Mouse (Mus musculus): Measurements from ENCODE around the gene Zfp553. TPM values are rescaled to one million over a fixed set of nuclear protein-coding genes. Genes with fewer than 3 reads are reported as not detected.

Zfp553 gene
- polyA plus RNA-seq, 1 experiment = 11.4 TPM

DNA sequence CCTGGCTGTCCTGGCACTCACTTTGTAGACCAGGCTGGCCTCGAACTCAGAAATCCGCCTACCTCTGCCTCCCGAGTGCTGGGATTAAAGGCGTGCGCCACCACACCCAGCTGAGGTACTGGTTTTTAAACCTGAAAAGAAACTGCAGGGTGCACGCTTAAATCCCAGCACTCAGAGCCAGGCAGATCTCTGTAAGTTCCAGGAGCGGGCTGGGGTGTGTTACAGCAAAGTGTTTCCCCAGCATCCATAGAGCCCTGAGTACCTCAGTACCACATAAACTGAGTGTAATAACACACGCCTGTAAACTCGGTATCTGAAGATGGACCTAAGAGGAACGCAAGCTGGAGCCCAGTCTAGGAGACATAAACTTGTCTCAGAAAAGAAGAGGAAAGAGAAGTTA lies 45.5 kb upstream of the Zfp553 start:
- H3K36me3 ChIP-seq (ENCODE audit: control insufficient read depth, insufficient read depth) = peaks cover 7% of the 10 kb centered on the region
- no peak overlapping the region for H3K4me3 ChIP-seq
- H3ac ChIP-seq (ENCODE audit: control insufficient read depth, insufficient read length) = no peak overlapping the region
- H3K4me2 ChIP-seq (ENCODE audit: low read depth) = no peak overlapping the region
- no peaks in the 10 kb centered on the region for H3K79me2 ChIP-seq (ENCODE audit: control insufficient read depth, insufficient read depth)
- no peak for TF ChIP-seq POLR2A (IDR thresholded peaks at IDR 0.05; ENCODE audit: insufficient read length, low read depth)
- no peak for TF ChIP-seq SRF (IDR thresholded peaks at IDR 0.05; ENCODE audit: control insufficient read depth, insufficient read length, low read depth)
- TF ChIP-seq CEBPB (IDR thresholded peaks at IDR 0.05; ENCODE audit: insufficient read depth, poor library complexity, severe bottlenecking) = no peak
- no peak for TF ChIP-seq MAX (IDR thresholded peaks at IDR 0.05; ENCODE audit: low read depth)
- no peak for TF ChIP-seq POLR2AphosphoS2 (IDR thresholded peaks at IDR 0.05; ENCODE audit: insufficient read length, low read depth)
- no peak for TF ChIP-seq TCF12 (IDR thresholded peaks at IDR 0.05; ENCODE audit: insufficient read depth, poor library complexity, severe bottlenecking)
- no peak for TF ChIP-seq E2F4 (IDR thresholded peaks at IDR 0.05; ENCODE audit: insufficient read depth)
- TF ChIP-seq USF1 (IDR thresholded peaks at IDR 0.05; ENCODE audit: low read depth) = no peak
- TF ChIP-seq MYOD1 (IDR thresholded peaks at IDR 0.05; ENCODE audit: control insufficient read depth in 1 of 3, insufficient read length in 2 of 3, low read depth in 2 of 3) = no peak
- TF ChIP-seq MYOG (IDR thresholded peaks at IDR 0.05; ENCODE audit: control insufficient read depth in 1 of 3, insufficient read depth in 1 of 3, insufficient read length in 2 of 3, low read depth in 2 of 3) = no peak
- TF ChIP-seq TCF3 (IDR thresholded peaks at IDR 0.05; ENCODE audit: insufficient read length, low read depth) = no peak
- no peak for TF ChIP-seq REST (IDR thresholded peaks at IDR 0.05; ENCODE audit: insufficient read depth, insufficient read length)
- no peaks in the 10 kb centered on the region for H3K27me3 ChIP-seq (ENCODE audit: control insufficient read depth, insufficient read depth, insufficient read length)

DNA sequence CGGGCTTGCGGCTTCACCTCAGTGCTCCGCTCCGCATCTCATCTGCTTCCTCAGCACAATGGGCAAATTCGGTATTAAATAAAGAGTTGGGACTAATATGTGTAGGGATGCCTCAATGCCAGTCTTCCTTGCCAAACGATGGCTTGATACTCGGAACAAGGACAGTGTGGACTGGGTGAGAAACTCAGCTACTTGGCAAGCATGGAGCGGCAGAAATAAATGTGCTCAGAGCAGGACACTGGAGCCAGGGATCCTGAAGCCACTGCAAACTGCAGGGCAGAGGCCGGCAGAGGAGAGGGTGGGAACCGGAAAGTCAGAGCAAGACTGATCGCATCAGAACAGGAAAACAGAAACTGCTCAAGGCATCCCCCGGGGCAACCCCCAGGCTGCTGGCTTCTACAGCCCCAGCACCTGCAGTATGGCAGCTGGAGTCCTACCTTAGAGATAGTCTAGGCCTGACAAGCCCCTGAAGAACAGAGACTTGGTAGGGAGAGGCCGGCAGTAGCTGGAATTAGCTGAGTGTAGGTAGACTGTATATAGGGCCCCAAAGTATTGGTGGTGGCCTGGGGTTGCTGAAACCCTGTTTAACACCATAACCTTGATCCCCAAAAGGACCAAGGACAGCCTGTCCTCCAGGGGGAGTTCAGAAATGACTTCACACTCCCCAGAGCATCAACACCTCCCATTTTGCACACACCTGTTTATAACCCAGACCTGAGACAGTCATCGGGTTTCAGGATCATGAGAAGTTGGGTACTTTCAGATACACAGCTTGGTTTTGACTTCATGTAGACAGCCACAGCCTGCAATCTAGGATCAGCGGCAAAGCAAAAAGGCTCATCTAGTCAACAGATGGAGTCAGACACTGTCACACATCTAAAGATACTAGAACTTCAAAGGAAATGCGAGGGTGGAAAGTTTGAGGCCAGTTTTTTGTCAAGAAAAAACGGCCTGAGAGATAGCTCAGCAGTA lies 44.3 kb upstream of the Zfp553 start:
- Histone ChIP-seq H3K27me3 (ENCODE audit: control insufficient read depth, insufficient read depth, insufficient read length) (no peaks in the 10 kb centered on the region), H3K79me2 (ENCODE audit: control insufficient read depth, insufficient read depth) (no peaks in the 10 kb centered on the region), H3ac (ENCODE audit: control insufficient read depth, insufficient read length) (no peak overlapping the region), H3K36me3 (ENCODE audit: control insufficient read depth, insufficient read depth) (peaks cover 15% of the 10 kb centered on the region), H3K4me2 (ENCODE audit: low read depth) (no peak overlapping the region), H3K4me3 (no peak overlapping the region)
- TF ChIP-seq TCF3 (IDR thresholded peaks at IDR 0.05; ENCODE audit: insufficient read length, low read depth) = no peak
- TF ChIP-seq TCF12 (IDR thresholded peaks at IDR 0.05; ENCODE audit: insufficient read depth, poor library complexity, severe bottlenecking) = no peak
- no peak for TF ChIP-seq MYOD1 (IDR thresholded peaks at IDR 0.05; ENCODE audit: control insufficient read depth in 1 of 3, insufficient read length in 2 of 3, low read depth in 2 of 3)
- no peak for TF ChIP-seq POLR2A (IDR thresholded peaks at IDR 0.05; ENCODE audit: insufficient read length, low read depth)
- TF ChIP-seq USF1 (IDR thresholded peaks at IDR 0.05; ENCODE audit: low read depth) = no peak
- TF ChIP-seq E2F4 (IDR thresholded peaks at IDR 0.05; ENCODE audit: insufficient read depth) = no peak

DNA sequence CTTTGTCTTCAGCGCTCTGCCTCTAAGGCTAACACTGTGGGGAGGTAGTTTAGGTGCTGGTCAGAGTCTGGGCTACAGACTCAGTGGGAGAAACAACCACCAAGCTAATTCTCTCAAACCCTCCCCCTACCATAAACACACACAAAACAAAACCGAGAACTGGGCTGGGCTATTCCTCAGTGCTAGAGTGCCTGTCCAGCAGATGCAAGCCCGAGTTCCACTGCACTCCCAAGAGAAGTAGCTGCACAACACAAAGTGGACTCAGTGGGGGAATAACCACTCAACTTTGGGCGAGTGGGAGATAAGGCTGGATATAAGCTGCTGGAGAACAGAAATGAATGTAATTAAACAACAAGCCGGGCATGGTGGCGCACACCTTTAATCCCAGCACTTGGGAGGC lies 42.2 kb upstream of the Zfp553 start:
- Histone ChIP-seq H3K4me3 (no peak overlapping the region), H3K79me2 (ENCODE audit: control insufficient read depth, insufficient read depth) (peaks cover 10% of the 10 kb centered on the region), H3K36me3 (ENCODE audit: control insufficient read depth, insufficient read depth) (peaks cover 20% of the 10 kb centered on the region), H3ac (ENCODE audit: control insufficient read depth, insufficient read length) (no peak overlapping the region), H3K27me3 (ENCODE audit: control insufficient read depth, insufficient read depth, insufficient read length) (no peaks in the 10 kb centered on the region), H3K4me2 (ENCODE audit: low read depth) (no peak overlapping the region)
- TF ChIP-seq USF1 (IDR thresholded peaks at IDR 0.05; ENCODE audit: low read depth) (no peak), CEBPB (IDR thresholded peaks at IDR 0.05; ENCODE audit: insufficient read depth, poor library complexity, severe bottlenecking) (no peak), MYOD1 (IDR thresholded peaks at IDR 0.05; ENCODE audit: control insufficient read depth in 1 of 3, insufficient read length in 2 of 3, low read depth in 2 of 3) (no peak), MAX (IDR thresholded peaks at IDR 0.05; ENCODE audit: low read depth) (no peak), POLR2AphosphoS2 (IDR thresholded peaks at IDR 0.05; ENCODE audit: insufficient read length, low read depth) (no peak), TCF12 (IDR thresholded peaks at IDR 0.05; ENCODE audit: insufficient read depth, poor library complexity, severe bottlenecking) (no peak), SRF (IDR thresholded peaks at IDR 0.05; ENCODE audit: control insufficient read depth, insufficient read length, low read depth) (no peak), REST (IDR thresholded peaks at IDR 0.05; ENCODE audit: insufficient read depth, insufficient read length) (no peak), MYOG (IDR thresholded peaks at IDR 0.05; ENCODE audit: control insufficient read depth in 1 of 3, insufficient read depth in 1 of 3, insufficient read length in 2 of 3, low read depth in 2 of 3) (no peak)

DNA sequence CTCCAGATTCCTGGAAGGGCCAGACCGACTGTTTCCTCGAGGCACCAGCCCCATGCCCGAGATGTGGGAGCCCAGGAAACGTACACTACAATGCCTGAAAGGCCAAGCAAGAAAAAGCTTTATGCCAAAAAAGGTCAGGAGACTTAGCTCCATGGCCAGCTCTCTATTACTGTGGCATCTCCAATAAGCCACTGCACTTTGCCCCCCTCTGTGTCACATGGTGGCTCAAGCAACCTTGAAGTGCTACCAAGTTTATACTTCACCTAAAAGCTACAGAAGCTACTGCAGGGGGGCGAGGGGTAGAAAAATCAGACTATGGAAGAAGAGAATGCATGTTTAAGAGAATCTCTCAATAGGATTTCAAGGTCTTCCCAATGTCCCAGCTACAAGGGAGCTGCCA lies 39.9 kb upstream of the Zfp553 start:
- Histone ChIP-seq H3ac (ENCODE audit: control insufficient read depth, insufficient read length) (no peak overlapping the region), H3K79me2 (ENCODE audit: control insufficient read depth, insufficient read depth) (peaks cover 10% of the 10 kb centered on the region), H3K4me2 (ENCODE audit: low read depth) (no peak overlapping the region), H3K4me3 (no peak overlapping the region), H3K27me3 (ENCODE audit: control insufficient read depth, insufficient read depth, insufficient read length) (no peaks in the 10 kb centered on the region), H3K36me3 (ENCODE audit: control insufficient read depth, insufficient read depth) (peaks cover 24% of the 10 kb centered on the region)
- TF ChIP-seq MYOD1 (IDR thresholded peaks at IDR 0.05; ENCODE audit: control insufficient read depth in 1 of 3, insufficient read length in 2 of 3, low read depth in 2 of 3) (no peak), MAX (IDR thresholded peaks at IDR 0.05; ENCODE audit: low read depth) (no peak), TCF3 (IDR thresholded peaks at IDR 0.05; ENCODE audit: insufficient read length, low read depth) (no peak), MYOG (IDR thresholded peaks at IDR 0.05; ENCODE audit: control insufficient read depth in 1 of 3, insufficient read depth in 1 of 3, insufficient read length in 2 of 3, low read depth in 2 of 3) (no peak), POLR2A (IDR thresholded peaks at IDR 0.05; ENCODE audit: insufficient read length, low read depth) (no peak), REST (IDR thresholded peaks at IDR 0.05; ENCODE audit: insufficient read depth, insufficient read length) (no peak), POLR2AphosphoS2 (IDR thresholded peaks at IDR 0.05; ENCODE audit: insufficient read length, low read depth) (no peak), CEBPB (IDR thresholded peaks at IDR 0.05; ENCODE audit: insufficient read depth, poor library complexity, severe bottlenecking) (no peak), SRF (IDR thresholded peaks at IDR 0.05; ENCODE audit: control insufficient read depth, insufficient read length, low read depth) (no peak), TCF12 (IDR thresholded peaks at IDR 0.05; ENCODE audit: insufficient read depth, poor library complexity, severe bottlenecking) (no peak), USF1 (IDR thresholded peaks at IDR 0.05; ENCODE audit: low read depth) (no peak), E2F4 (IDR thresholded peaks at IDR 0.05; ENCODE audit: insufficient read depth) (no peak)

Data from myocyte (in vitro differentiated cells).